Mouse (Mus musculus): Measurements from ENCODE around the gene Gphn.

DNA sequence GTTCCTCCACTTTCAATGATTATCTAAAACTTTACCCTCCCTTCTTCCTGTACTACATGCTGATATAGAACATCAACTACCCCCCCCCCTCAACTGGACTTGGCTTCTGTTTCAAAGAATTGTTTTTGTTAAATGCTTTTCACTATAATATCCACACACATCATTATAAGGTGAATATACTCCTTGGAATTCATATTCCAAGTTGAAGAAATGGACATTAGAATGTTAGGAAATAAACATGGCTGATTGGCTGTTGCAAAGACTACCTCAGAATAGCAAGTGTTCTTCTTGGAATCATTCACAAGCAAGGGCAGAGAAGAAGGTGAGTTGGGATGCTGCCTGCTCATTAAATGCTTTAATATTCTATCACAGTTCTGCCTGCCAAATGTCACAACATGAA is 32.2 kb upstream of the Gphn start, which contains the start of gene Gm6657:
- TF ChIP-seq ZNF384 (IDR thresholded peaks at IDR 0.05; ENCODE audit: low read depth, low read length) = no peak
- no peak for TF ChIP-seq ZC3H11A (IDR thresholded peaks at IDR 0.05; ENCODE audit: borderline replicate concordance, low read depth, low read length)

Measured in ES-E14 (cell line).